Mouse (Mus musculus) neural tube, embryonic 15.5 days (tissue): Measurements from ENCODE around the gene Rgl1. TPM values are rescaled to one million over a fixed set of nuclear protein-coding genes. Genes with fewer than 3 reads are reported as not detected.

ENCODE experiments used
- ATAC-seq: fragments of 200-750 bp; cut with Nextera tagmentation; 2 replicates; pipeline ENCODE4 v1.8.0; 2017; ENCODE audit warnings: mild to moderate bottlenecking, moderate TSS enrichment, moderate library complexity; ENCODE audit not compliant: low FRiP score
- H3K27ac ChIP-seq: fragments of 300-500 bp; sonication (generic); replicated peaks from 2 replicates; pipeline ENCODE4 v1.5.1; 2015; ENCODE audit warnings: mild to moderate bottlenecking, inconsistent platforms
- H3K27me3 ChIP-seq: fragments of 300-500 bp; sonication (generic); replicated peaks from 2 replicates; pipeline ENCODE4 v1.6.1; 2015; ENCODE audit warnings: inconsistent platforms
- H3K36me3 ChIP-seq: fragments of 300-500 bp; sonication (generic); 2 replicates; pipeline ENCODE4 v1.6.1; 2015; ENCODE audit warnings: inconsistent platforms
- H3K4me1 ChIP-seq: fragments of 300-500 bp; sonication (generic); 2 replicates; pipeline ENCODE4 v1.6.1; 2015; ENCODE audit warnings: inconsistent platforms
- H3K4me2 ChIP-seq: fragments of 300-500 bp; sonication (generic); 2 replicates; pipeline ENCODE4 v1.6.1; 2015; ENCODE audit warnings: inconsistent platforms, mild to moderate bottlenecking, moderate library complexity
- H3K4me3 ChIP-seq: fragments of 300-500 bp; sonication (generic); replicated peaks from 2 replicates; pipeline ENCODE4 v1.5.1; 2015; ENCODE audit warnings: mild to moderate bottlenecking, inconsistent platforms
- H3K9ac ChIP-seq: fragments of 300-500 bp; sonication (generic); replicated peaks from 2 replicates; pipeline ENCODE4 v1.6.1; 2015; ENCODE audit warnings: mild to moderate bottlenecking, inconsistent platforms
- H3K9me3 ChIP-seq: fragments of 300-500 bp; sonication (generic); replicated peaks from 2 replicates; pipeline ENCODE4 v1.6.1; 2016; ENCODE audit warnings: inconsistent platforms
- WGBS: fragments of 180-500 bp; shearing (Covaris S2); methylation state at CpG from one replicate; pipeline ENCODE4 v1.1.7; 2015; ENCODE audit warnings: mixed read lengths; 5-methylcytosine and 5-hydroxymethylcytosine counted together
- polyA plus RNA-seq: library from polyadenylated mRNA; unstranded; fragments of >200 nt; fragmentation: Nextera tagmentation; extraction: Ambion mirVana; gene quantifications from 2 replicates; pipeline ENCODE4 v1.2.1, GENCODE M21; 2015

Rgl1 gene
- polyA plus RNA-seq, 1 experiment from 2014 or later: 18.8 TPM

GRCm38 (mm10) chr1:152707560-152707959 lies 58.6 kb downstream of the Rgl1 start:
- Histone ChIP-seq H3K4me3 (no peak overlapping the region), H3K27ac (no peak overlapping the region), H3K27me3 (no peaks in the 10 kb centered on the region), H3K9me3 (no peaks in the 10 kb centered on the region), H3K36me3 (no peaks in the 10 kb centered on the region), H3K9ac (no peak overlapping the region), H3K4me2 (no peak overlapping the region), H3K4me1 (peaks cover 14% of the 10 kb centered on the region)
- WGBS: 91% methylated on average over 2 of the region's 2 CpGs
- no peak for ATAC-seq

- H3K9me3 ChIP-seq: no peaks in the 10 kb centered on the region
- H3K36me3 ChIP-seq: no peaks in the 10 kb centered on the region
- peaks cover 14% of the 10 kb centered on the region for H3K4me1 ChIP-seq
- H3K27ac ChIP-seq: no peak overlapping the region
- no peak overlapping the region for H3K4me3 ChIP-seq
- WGBS: 51% methylated on average over 6 of the region's 6 CpGs
- no peaks in the 10 kb centered on the region for H3K27me3 ChIP-seq
- no peak overlapping the region for H3K4me2 ChIP-seq
- H3K9ac ChIP-seq: no peak overlapping the region
- no peak for ATAC-seq
Measured at GRCm38 (mm10) chr1:152703941-152704340, 62.2 kb downstream of the Rgl1 start.

DNA sequence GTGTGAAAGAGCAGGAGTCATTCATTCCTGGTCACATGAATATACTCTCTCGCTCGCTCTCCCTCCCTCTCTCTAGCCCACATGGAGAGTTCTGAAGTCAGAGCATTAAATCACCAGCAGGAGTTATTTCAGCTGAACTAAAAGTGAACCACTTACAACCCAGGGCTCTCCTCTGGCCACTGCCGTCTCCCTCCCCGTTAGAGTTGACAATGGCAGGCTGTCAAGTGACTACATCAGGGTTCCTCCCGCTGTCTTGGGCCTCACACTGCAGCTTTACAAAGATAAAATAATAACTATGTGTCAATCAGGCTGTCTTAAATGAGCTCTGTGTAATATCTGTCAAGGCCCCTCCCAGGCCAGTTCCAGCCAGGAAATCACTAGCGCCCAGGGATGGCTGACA lies 63.2 kb downstream of the Rgl1 start:
- Histone ChIP-seq H3K27ac (no peak overlapping the region), H3K9me3 (no peaks in the 10 kb centered on the region), H3K36me3 (no peaks in the 10 kb centered on the region), H3K4me2 (no peak overlapping the region), H3K27me3 (no peaks in the 10 kb centered on the region), H3K4me1 (peaks cover 14% of the 10 kb centered on the region), H3K9ac (no peak overlapping the region), H3K4me3 (no peak overlapping the region)
- WGBS: 26% methylated on average over 6 of the region's 6 CpGs
- peak; percentile 53; the same call in 1 of the 2 replicates for ATAC-seq

DNA sequence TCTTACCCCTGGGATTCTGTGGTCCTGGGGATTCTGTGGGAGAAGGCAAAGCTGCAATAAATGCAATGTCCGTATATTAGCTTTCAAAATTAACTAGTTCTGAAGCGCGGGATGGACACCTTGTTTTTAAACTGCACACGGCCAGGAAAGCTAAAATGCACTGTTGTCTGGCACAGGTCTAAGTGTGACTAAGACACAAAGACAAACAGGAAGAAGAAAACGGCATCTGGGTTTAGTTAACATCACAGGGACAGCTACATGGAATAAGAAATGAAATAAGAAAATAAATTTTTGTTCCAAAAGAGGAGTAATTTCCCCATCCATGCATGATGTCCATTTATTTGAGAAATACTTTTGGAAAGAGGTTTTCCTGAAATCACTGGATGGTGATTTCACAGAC lies 65.1 kb downstream of the Rgl1 start:
- WGBS: 79% methylated on average over 5 of the region's 5 CpGs
- Histone ChIP-seq H3K4me3 (no peak overlapping the region), H3K27ac (no peak overlapping the region), H3K9me3 (no peaks in the 10 kb centered on the region), H3K36me3 (no peaks in the 10 kb centered on the region), H3K9ac (no peak overlapping the region), H3K27me3 (no peaks in the 10 kb centered on the region), H3K4me1 (peaks cover 14% of the 10 kb centered on the region), H3K4me2 (no peak overlapping the region)
- ATAC-seq: no peak

- H3K4me1 ChIP-seq: no peaks in the 10 kb centered on the region
- H3K27me3 ChIP-seq: no peaks in the 10 kb centered on the region
- no peaks in the 10 kb centered on the region for H3K36me3 ChIP-seq
- no peak overlapping the region for H3K4me3 ChIP-seq
- H3K27ac ChIP-seq: no peak overlapping the region
- H3K9ac ChIP-seq: no peak overlapping the region
- H3K4me2 ChIP-seq: no peak overlapping the region
- no peak for ATAC-seq
- no peaks in the 10 kb centered on the region for H3K9me3 ChIP-seq
- WGBS: 56% methylated on average over 3 of the region's 3 CpGs
Measured at GRCm38 (mm10) chr1:152697341-152697740, 68.8 kb downstream of the Rgl1 start.

DNA sequence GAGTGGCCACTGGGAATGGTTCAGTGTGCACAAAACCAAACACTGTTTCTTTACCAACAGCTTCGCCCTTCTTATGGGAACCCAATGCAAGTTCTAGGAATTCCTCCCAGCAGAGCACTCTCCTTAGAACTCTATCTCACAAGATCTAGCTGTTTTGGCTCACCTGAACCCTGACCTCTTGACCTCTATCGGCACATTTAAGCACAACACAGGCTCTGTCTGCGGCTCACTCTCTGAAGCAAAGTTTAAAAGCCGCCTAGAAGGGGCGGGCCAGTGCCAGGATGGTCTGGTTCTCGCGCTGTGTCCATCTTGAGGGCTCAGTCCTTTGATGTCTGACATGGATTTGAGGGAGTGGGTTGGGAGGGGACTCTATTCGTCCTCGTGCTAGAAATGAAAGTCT lies 70.7 kb downstream of the Rgl1 start:
- Histone ChIP-seq H3K9me3 (no peaks in the 10 kb centered on the region), H3K27ac (no peak overlapping the region), H3K4me1 (no peaks in the 10 kb centered on the region), H3K27me3 (no peaks in the 10 kb centered on the region), H3K4me2 (no peak overlapping the region), H3K4me3 (no peak overlapping the region), H3K36me3 (no peaks in the 10 kb centered on the region), H3K9ac (no peak overlapping the region)
- 36% methylated on average over 9 of the region's 9 CpGs for WGBS
- no peak for ATAC-seq

DNA sequence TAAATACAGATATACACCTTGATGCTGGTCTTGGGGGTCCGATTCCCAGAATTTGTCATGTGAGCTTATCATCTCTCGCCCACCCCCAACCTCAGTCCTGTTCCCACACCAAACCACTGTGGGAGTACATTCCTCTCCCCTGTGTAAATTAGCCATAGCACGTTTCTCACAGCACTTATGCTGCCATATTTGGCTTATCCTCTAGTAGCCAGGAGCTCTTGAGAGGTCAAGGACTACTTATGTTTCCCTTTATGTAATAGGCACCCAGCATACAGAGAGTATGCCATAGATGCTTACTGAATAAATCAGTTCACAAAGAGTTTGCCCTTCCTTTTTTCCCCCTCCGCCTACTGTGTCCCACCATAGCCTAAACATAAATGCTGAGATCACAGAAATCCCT lies 76.2 kb downstream of the Rgl1 start:
- Histone ChIP-seq H3K4me3 (no peak overlapping the region), H3K27ac (no peak overlapping the region), H3K27me3 (no peaks in the 10 kb centered on the region), H3K9me3 (no peaks in the 10 kb centered on the region), H3K4me2 (no peak overlapping the region), H3K9ac (no peak overlapping the region), H3K36me3 (no peaks in the 10 kb centered on the region), H3K4me1 (peaks cover 15% of the 10 kb centered on the region)
- WGBS: 97% methylated on average over 4 of the region's 4 CpGs
- ATAC-seq: no peak

DNA sequence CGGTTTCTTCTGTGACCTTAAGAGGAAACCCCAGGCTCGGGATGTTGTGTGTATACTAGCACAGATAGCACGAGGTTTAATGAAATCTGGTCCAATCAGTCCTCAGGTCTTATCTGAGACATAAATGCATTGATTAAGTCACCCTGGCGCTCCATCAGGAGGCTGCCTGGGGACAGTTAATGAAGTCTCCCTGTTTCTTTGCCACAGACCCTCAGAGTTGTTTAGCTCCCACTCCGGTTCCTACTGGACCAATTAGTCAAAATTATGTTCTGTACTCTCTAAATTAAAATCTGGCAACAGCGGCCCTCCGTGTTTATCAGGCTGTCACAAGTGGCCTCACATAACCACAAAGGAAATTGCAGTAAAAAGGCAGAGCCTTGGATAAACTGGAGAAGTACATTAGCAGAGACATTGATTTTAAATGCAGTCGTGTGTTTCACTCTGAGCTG lies 78.4 kb downstream of the Rgl1 start:
- peak; percentile 64; the same call in 1 of the 2 replicates for ATAC-seq
- Histone ChIP-seq H3K4me2 (no peak overlapping the region), H3K4me3 (no peak overlapping the region), H3K27me3 (no peaks in the 10 kb centered on the region), H3K27ac (peak overlapping the region; percentile 19; the same call in 1 of the 2 replicates), H3K9me3 (no peaks in the 10 kb centered on the region), H3K4me1 (peaks cover 15% of the 10 kb centered on the region), H3K36me3 (no peaks in the 10 kb centered on the region), H3K9ac (no peak overlapping the region)
- 15% methylated on average over 8 of the region's 8 CpGs for WGBS

GRCm38 (mm10) chr1:152687099-152687730 lies 78.9 kb downstream of the Rgl1 start:
- Histone ChIP-seq H3K4me3 (no peak overlapping the region), H3K36me3 (no peaks in the 10 kb centered on the region), H3K4me1 (peaks cover 19% of the 10 kb centered on the region), H3K4me2 (0 out of 2 replicates have a peak overlapping the region, but pooled peaks have one; percentile 22), H3K9me3 (no peaks in the 10 kb centered on the region), H3K27me3 (no peaks in the 10 kb centered on the region), H3K9ac (no peak overlapping the region), H3K27ac (peak overlapping the region; percentile 19; the same call in 1 of the 2 replicates)
- peak; percentile 43; the same call in 1 of the 2 replicates for ATAC-seq
- WGBS: 26% methylated on average over 6 of the region's 6 CpGs

DNA sequence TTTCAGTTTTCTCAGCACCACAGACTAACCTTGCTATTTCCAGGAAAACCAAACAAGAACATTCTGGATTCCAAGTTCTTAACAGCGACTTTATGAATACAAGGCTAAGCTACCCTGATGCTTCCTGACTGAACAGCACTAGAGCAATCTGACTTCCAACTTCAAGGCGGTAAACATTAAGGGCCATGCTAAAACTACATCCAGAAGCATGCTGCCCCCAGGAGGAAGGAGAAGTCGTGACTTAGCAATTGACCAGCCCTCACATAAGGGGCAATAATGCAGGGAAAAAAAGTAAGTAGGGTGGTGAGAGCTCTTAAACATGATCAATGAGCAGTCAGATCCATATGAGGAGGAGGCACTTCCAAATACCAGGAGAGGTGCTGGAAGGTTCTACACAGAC lies 80.6 kb downstream of the Rgl1 start:
- Histone ChIP-seq H3K4me3 (no peak overlapping the region), H3K9me3 (no peaks in the 10 kb centered on the region), H3K27ac (no peak overlapping the region), H3K27me3 (no peaks in the 10 kb centered on the region), H3K4me1 (peaks cover 21% of the 10 kb centered on the region), H3K36me3 (no peaks in the 10 kb centered on the region), H3K4me2 (no peak overlapping the region), H3K9ac (no peak overlapping the region)
- 71% methylated on average over 3 of the region's 3 CpGs for WGBS
- ATAC-seq: no peak

DNA sequence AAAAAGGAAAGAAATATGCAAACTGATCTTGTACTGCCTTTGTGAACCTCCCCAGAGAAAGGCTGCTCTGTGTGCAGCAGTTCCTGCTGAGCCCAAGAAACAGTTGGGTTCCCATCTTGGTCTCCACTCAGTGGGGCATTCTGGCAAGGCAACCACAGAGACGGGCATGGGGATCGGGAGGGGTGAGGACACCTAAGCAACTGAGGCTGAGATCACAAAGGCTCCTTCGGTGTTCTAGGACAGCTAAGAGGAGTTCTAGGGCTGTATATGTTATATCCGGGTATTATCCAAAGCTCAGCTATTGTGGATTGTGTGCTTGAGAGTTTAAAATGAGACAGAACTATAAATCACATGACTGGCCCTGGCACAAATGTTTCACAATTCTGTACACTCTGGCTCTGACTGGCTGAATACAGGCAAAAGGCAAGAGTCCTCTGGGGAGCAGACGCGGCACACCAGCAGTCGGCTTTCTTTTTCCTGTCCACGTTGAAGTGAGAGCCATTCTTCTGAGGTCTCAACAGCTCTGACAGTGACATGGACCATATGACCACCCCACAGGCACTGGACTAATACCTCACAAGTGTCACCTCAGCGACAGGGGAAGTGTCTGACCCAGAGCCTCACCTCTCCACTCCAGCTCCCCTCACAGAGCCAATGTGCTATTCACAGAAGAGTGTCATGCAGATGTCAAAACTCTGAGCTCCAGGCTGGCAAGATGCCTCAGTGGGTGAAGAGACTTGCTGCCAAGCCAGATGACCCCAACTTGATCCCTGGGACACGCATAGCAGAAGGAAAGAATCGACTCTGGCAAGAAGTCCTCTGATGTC lies 83.6 kb downstream of the Rgl1 start:
- no peak for ATAC-seq
- Histone ChIP-seq H3K9me3 (no peaks in the 10 kb centered on the region), H3K27me3 (no peaks in the 10 kb centered on the region), H3K4me3 (no peak overlapping the region), H3K4me2 (no peak overlapping the region), H3K4me1 (peaks cover 18% of the 10 kb centered on the region), H3K36me3 (no peaks in the 10 kb centered on the region), H3K27ac (no peak overlapping the region), H3K9ac (no peak overlapping the region)
- 61% methylated on average over 11 of the region's 11 CpGs for WGBS
